Mouse (Mus musculus) frontal cortex, postnatal 10 days (tissue): Measurements from ENCODE around the gene Tigd2.

ENCODE experiments used
- DNase-seq, 2 experiments: peaks; one replicate each; pipeline ENCODE4 v3.0.0; 2022; ENCODE audit warnings: low spot score in 2 of 2, mixed read lengths in 1 of 2

The Tigd2 gene

GRCm38 (mm10) chr6:59255909-59256308 lies 47.2 kb downstream of the Tigd2 start:
- no peak for DNase-seq
